Mouse (Mus musculus) olfactory bulb, adult 2 months (tissue): ENCODE measurements around the gene Ap3b1. TPM values are rescaled to one million over a fixed set of nuclear protein-coding genes. Genes with fewer than 3 reads are reported as not detected.

ENCODE experiments used
- H3K27ac ChIP-seq: fragments of 200-500 bp; 2 replicates; pipeline ENCODE4 v1.5.1; 2012; ENCODE audit warnings: low read depth, low read length; ENCODE audit not compliant: insufficient read depth
- H3K4me1 ChIP-seq: fragments of 200-500 bp; 2 replicates; pipeline ENCODE4 v1.6.1; 2012; ENCODE audit warnings: low read length; ENCODE audit not compliant: control insufficient read depth, insufficient read depth
- H3K4me3 ChIP-seq: fragments of 200-500 bp; 2 replicates; pipeline ENCODE4 v1.5.1; 2012; ENCODE audit warnings: mild to moderate bottlenecking, low read depth, low read length, moderate library complexity; ENCODE audit not compliant: insufficient read depth
- CTCF ChIP-seq: fragments of 200-500 bp; IDR thresholded peaks from 2 replicates; pipeline ENCODE4 v1.5.1; 2012; ENCODE audit warnings: low read depth, mild to moderate bottlenecking, low read length, moderate library complexity; ENCODE audit not compliant: insufficient read depth
- POLR2A ChIP-seq: fragments of 200-500 bp; IDR thresholded peaks from 2 replicates; pipeline ENCODE4 v1.6.1; 2012; ENCODE audit warnings: mild to moderate bottlenecking, low read depth, low read length, moderate library complexity; ENCODE audit not compliant: insufficient read depth
- WGBS: fragments of 180-500 bp; shearing (Covaris S2); methylation state at CpG from one replicate; pipeline ENCODE4 v1.1.7; 2018; 5-methylcytosine and 5-hydroxymethylcytosine counted together
- polyA plus RNA-seq: library from polyadenylated mRNA; stranded (reverse); fragments of >200 nt; gene quantifications from 2 replicates; pipeline ENCODE4 v1.2.4, GENCODE M21; 2012; ENCODE audit warnings: low replicate concordance; ENCODE audit not compliant: missing spikeins, insufficient read depth, insufficient read length

Gene Ap3b1
- polyA plus RNA-seq, 1 experiment: not detected

- Histone ChIP-seq H3K27ac (no peak overlapping the region), H3K4me1 (peaks cover 8% of the 10 kb centered on the region; the same call in 1 of the 2 replicates), H3K4me3 (no peak overlapping the region)
- WGBS: 84% methylated on average over 10 of the region's 10 CpGs
- TF ChIP-seq POLR2A (no peak), CTCF (no peak)
Measured at GRCm38 (mm10) chr13:94370521-94370920, 11.8 kb downstream of the Ap3b1 start.

GRCm38 (mm10) chr13:94372066-94372465 is 13.3 kb downstream of the Ap3b1 start:
- H3K4me3 ChIP-seq: no peak overlapping the region
- H3K27ac ChIP-seq: no peak overlapping the region
- H3K4me1 ChIP-seq: peaks cover 10% of the 10 kb centered on the region; the same call in 1 of the 2 replicates
- 68% methylated on average over 7 of the region's 7 CpGs for WGBS
- no peak for TF ChIP-seq POLR2A
- TF ChIP-seq CTCF: no peak

- no peak overlapping the region for H3K27ac ChIP-seq
- no peak overlapping the region for H3K4me3 ChIP-seq
- H3K4me1 ChIP-seq: peaks cover 15% of the 10 kb centered on the region
- 98% methylated on average over 3 of the region's 3 CpGs for WGBS
- no peak for TF ChIP-seq POLR2A
- TF ChIP-seq CTCF: no peak
Measured at GRCm38 (mm10) chr13:94374131-94374530, 15.4 kb downstream of the Ap3b1 start.

GRCm38 (mm10) chr13:94375526-94376390 is 17.0 kb downstream of the Ap3b1 start:
- TF ChIP-seq CTCF: no peak
- no peak for TF ChIP-seq POLR2A
- 58% methylated on average over 7 of the region's 7 CpGs for WGBS
- Histone ChIP-seq H3K27ac (no peak overlapping the region), H3K4me1 (peaks cover 17% of the 10 kb centered on the region), H3K4me3 (no peak overlapping the region)

GRCm38 (mm10) chr13:94379006-94379405 is 20.2 kb downstream of the Ap3b1 start:
- Histone ChIP-seq H3K4me1 (peaks cover 11% of the 10 kb centered on the region), H3K4me3 (no peak overlapping the region), H3K27ac (no peak overlapping the region)
- TF ChIP-seq CTCF (no peak), POLR2A (no peak)
- WGBS: 82% methylated on average over 4 of the region's 4 CpGs

- H3K27ac ChIP-seq: no peak overlapping the region
- TF ChIP-seq CTCF (no peak), POLR2A (no peak)
- no peak overlapping the region for H3K4me3 ChIP-seq
- peaks cover 7% of the 10 kb centered on the region for H3K4me1 ChIP-seq
- WGBS: 80% methylated on average over 4 of the region's 4 CpGs
Measured at GRCm38 (mm10) chr13:94381427-94381826, 22.7 kb downstream of the Ap3b1 start.

- H3K27ac ChIP-seq: no peak overlapping the region
- TF ChIP-seq CTCF (no peak), POLR2A (no peak)
- H3K4me1 ChIP-seq: peaks cover 7% of the 10 kb centered on the region
- 62% methylated on average over 8 of the region's 8 CpGs for WGBS
- H3K4me3 ChIP-seq: no peak overlapping the region
Measured at GRCm38 (mm10) chr13:94381829-94382675, 23.3 kb downstream of the Ap3b1 start.

GRCm38 (mm10) chr13:94384931-94385570 is 26.3 kb downstream of the Ap3b1 start:
- TF ChIP-seq POLR2A (no peak), CTCF (no peak)
- Histone ChIP-seq H3K4me1 (no peaks in the 10 kb centered on the region), H3K27ac (no peak overlapping the region), H3K4me3 (no peak overlapping the region)
- WGBS: 69% methylated on average over 3 of the region's 3 CpGs
